Mouse (Mus musculus) stomach, postnatal 0 days (tissue): ENCODE measurements around the gene Cxcl16.

Experiments used
- CTCF ChIP-seq: IDR thresholded peaks from 2 replicates; pipeline ENCODE4 v1.5.1; 2016; ENCODE audit warnings: antibody characterized with exemption, low read depth, mild to moderate bottlenecking, moderate library complexity
- EP300 ChIP-seq: optimal IDR thresholded peaks from 2 replicates; pipeline ENCODE3; 2016; ENCODE audit warnings: antibody characterized with exemption

GRCm38 (mm10) chr11:70410297-70410643 lies 49.5 kb downstream of the Cxcl16 start:
- TF ChIP-seq EP300 (no peak), CTCF (no peak)
